Mouse (Mus musculus): Measurements from ENCODE around the gene Gtf2i.

- TF ChIP-seq POLR2A (IDR thresholded peaks at IDR 0.05; ENCODE audit: low read depth, low read length) (no peak), CTCF (IDR thresholded peaks at IDR 0.05; ENCODE audit: extremely low read depth, insufficient read depth, insufficient read length, insufficient replicate concordance) (no peak)
Observed at GRCm38 (mm10) chr5:134193664-134194063, 120.9 kb downstream of the Gtf2i start.
